Mouse (Mus musculus) telencephalon, adult 2 months (tissue): ENCODE measurements around the gene Lrig2.
A peak's percentile ranks its signal among the peaks of the same experiment; 100 is the strongest.

Experiments used
- DNase-seq: peaks from one replicate; pipeline ENCODE4 v3.0.0-alpha.2; 2011; ENCODE audit warnings: low read depth, low spot score

Gene Lrig2

DNA sequence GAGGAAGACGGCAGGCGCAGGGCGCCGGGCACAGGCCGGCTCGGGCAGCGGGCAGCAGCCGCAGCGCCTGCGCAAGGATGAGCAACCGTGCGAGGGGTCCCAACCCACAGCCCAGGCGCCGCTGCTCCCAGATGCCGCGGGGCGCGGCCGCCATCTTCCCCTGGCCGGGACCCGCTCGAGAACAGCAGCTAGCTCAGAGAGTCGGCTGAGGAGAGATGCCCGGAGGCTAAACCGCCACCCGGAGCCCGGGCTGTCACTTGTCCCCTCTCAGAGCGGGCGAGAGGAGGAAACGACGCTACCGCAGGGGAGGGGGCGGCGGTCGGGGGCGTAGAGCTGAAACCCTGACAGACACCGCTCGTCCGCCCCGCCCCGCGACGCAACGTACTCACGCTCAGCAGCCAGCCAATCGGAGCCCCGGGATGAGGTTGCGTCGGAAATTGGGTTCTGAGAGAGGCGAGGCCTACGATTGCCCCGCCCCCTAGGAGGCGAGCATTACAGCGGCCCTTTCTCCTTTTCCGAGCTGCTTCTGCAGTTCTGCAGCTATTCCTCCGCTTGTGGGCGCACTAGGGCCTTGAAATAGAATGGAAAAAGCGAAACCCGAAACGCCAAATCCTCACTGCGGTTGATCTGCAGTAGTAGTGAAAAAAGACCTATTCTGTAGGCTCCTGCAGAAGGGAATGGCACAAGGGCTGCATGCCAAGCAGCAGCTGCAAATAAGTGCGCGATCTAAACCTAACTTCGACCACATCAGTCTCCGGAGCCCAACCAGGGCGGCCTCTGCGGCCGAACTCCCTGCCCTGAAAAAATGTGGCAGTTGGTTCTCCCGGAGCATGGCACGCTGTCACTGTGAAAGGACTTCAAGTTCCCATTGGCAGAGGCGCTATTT is at the start of gene Lrig2:
Lrig2 (minus strand) TSS at position 381 of the 886 bp plus-strand sequence.
- DNase-seq = peak; percentile 98

DNA sequence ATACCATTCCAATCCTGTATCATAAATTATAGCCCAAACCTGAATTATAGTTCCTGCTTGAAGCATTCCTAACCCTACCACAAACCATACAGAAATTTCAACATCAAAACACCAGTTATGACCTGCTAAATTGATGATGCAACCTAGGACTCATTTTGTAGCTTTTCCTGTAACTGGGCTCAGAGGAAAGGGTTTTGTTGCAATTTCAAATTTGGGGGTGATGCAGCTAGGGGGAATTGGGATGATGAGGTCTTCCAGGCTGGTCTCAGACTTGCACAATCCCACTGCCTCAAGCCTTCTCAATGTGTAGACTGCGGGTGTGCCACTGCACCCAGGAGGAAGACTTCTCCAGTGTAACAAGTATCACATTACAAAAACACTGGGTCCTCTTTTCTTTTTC is 44.9 kb upstream of the Lrig2 start:
- DNase-seq = no peak

DNA sequence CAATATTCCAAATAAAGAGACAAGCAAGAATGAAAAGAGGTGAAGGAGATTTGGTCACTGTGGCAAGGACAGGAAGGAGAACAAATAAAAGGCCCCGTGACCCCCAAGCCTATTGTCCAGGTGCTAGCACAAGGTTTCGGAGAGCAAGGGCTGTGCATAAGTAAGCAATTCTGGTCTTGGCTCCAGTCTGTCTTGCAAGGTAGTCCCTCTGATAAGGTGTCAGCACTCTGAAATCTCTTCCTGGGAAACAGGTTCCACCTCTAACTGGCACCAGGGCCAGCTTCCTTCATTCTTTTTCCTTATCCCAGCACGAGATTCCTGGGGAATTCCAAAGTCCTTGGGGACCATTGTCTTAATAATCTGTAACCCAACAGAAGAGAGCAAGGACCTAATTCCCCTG is 38.9 kb upstream of the Lrig2 start:
- DNase-seq = no peak

DNA sequence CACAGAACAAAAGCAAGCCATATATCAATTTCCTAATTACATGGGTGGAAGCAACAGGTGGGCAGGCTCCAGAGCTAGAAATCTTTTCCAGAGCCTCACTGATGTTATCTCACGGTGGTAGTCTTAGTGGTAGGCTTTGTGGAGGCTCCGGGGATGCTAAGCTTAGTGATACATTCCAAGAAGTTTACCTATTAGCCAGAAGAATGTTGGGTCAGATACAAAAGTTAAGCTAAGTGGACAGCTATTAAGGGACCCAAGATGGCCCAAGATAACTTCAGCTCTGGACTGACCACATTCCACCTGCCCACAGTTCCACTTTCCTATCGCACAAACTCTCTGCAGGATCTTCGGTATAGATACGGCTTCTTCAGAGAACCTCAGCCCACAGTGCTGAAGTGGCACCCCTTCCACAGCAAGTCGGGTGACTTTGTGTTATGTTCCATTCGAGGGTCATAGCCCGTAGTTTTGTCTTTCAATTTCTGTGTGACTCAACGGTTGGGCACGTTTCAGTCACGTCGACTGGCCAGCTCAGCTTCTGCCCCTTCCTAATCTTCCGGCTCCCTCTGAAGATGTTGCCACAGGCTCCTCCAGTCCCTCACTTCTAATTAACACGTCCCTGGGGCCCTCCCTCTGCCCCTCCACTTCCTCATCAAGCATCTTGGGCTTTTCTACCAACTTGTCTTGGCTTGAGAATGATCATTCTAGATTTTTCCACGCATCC is 36.8 kb upstream of the Lrig2 start:
- no peak for DNase-seq

DNA sequence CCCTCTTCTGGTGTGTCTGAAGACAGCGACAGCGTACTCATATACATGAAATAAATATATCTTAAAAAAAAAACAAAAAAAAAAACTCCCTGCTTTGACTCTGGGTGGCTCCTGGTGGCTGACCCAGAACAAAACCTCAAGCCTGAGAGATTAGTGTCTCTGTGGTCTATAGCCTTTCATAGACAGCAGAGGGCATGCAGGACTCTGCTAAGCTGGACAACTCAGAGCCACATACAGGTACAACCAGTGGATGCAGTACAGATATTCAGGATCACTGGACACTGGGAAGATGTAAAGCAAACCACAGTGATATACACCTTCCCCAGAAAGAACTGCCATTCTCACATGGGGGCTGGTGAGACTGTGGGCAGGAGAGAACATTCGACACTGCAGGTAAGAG is 32.1 kb upstream of the Lrig2 start:
- DNase-seq = no peak

DNA sequence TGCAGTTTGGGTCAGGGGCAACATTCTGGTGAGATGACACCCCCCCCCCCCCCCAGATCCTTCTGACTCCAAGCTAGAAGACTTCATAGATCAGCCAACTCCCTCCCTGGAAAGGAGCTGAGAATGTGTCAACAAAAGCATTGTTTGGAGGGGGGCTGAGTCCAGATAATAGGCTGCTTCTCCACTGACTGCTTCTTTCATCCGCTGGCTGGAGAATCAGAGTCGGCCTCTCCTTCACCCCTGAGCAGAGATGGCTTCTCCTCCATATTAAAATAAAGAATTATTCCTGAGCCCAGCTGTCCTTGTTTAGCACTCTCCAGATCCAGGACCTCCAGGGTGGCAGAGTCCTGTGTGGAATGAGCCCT is 30.3 kb upstream of the Lrig2 start:
- DNase-seq = no peak

DNA sequence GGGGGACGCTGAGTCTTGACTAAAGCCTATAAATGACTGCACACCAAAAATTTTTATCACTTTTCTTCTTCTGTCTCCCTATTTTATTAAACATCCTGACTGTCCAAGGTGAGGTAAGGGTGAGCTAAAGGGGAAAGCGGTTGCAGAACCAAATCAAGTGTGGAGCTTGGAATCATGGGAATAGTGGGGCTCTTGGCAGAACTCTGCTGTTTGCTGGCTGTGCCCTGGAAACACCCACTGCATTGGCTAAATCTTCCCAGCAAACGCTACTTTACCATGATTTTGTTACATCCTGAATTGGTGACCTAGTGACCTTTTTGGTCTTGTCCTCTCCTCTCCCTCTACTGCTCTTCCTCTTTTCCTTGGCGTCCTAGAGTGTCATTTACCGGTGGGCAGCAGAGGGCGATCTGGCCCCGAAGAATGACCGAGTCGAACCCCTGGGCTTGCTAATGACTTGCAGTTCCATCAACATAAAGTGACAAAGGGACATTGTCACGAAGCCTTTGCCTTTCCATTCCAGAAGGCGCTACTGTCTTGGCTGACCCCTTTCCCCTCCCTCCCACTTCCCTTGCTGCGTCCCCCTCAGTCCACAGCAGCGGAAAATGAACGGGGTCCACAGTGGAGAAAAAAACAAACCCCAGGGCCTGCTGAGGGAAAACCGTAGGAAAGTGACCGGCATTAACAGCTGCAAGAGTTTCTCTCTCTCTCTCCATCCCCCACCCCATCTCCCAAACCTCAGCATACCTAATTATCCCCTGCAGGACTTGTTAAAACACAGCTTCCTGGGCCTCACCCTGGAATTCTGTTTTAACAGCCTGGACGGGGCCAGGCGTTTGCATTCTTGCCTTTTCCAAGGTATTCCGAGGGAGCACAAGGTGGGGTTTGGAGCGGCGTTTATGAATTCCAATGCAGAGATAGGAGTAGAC is 29.7 kb upstream of the Lrig2 start:
- peak; percentile 34 for DNase-seq

DNA sequence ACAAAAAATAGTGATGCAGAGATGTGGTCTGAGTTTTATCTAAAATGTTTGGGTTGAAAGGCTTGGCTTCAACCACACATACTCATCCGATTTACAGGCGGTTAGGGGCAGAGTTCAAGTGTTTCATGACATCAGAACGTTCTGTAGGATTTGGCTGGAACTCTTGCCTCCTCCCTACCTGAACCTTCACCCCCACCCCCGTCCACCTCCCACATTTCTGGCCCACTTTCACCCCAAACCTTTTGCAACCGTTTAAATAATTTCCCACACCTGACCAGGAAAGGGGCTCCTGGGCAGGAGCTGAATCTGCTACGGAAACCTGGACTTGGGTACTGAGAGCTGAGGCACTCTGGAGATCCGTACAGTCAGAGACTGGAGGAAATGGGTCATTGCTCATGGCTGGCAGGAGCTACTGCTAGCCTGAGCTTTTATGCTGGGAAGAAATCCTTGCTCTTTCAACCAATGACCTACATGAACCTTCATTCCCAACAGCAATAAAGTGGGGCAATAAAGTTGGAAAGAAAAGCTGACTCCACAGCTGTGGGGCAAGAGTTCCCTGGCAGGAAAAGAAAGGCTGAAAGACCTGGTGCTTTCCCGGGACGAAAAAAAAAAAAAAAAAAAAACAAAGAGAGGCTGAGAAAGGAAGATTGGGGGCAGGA is 28.9 kb upstream of the Lrig2 start:
- DNase-seq = no peak

DNA sequence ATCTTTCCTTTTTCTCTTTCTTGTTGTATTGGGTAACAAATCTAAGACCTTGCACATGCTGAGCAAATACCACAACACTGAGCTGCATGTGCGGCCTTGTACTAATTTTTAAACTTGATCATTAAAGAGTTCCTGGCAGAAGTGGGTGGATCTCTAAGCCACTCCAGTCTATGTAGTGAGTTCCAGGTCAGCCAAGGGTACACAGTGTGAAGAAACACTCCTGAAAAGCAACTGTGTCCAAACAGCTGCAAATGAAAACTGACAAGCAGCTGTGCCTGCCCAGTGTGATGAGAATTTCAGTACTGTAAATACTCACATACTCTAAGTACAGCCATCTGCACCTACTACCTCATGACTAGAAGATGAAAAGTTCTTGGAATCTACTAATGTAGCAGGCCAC is 21.5 kb upstream of the Lrig2 start:
- no peak for DNase-seq

DNA sequence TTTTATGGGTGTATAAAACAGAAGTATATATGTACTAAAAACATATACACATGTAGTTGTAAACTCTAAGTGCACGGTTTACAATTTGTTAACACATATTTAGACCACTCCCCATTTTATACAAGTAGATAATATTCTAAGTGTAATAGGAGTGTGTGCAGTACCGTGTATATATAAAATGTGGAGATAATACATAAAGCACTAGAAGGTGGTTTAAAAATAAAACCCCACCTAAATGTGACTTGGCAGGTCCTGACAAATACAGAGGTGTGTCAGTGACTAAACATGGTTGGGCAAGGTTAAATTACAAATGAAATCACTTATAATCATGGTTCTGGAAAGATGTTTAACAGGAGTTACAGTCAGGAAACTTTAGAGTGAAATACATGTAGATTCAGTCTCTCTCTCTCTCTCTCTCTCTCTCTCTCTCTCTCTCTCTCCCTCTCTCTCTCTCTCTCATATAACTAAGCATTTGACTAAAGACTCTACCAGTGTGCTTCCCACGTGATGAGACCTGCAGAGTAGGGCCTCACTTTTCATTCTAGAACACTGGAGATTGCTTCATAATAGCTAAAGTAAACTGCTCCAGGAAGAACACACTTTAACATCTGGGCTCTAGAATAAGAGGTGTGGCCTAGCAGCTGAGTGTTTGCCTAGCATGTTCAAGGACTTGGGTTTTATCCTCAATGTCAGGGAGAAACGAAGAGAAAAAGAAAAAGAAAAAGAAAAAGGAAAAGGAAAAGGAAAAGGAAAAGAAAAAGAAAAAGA is 14.6 kb upstream of the Lrig2 start:
- DNase-seq = no peak

DNA sequence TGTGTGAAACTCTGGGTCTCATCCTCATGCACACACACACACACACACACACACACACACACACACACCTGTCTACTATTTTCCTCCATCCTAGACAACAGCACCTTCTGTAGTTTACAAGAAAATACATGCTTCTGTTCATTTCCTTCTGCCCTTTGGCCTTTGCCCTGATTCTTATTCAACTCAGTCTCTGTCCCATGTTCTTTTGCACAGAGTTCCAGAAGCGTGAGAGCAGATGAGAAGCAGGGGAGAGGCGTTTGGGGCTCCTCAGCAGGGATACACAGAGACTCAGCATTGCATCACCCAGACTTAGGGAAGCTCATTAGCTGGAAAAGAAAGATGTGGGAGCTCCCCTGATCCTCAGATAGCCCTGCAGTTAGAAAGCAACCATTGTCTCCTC is 13.8 kb upstream of the Lrig2 start:
- DNase-seq = no peak

DNA sequence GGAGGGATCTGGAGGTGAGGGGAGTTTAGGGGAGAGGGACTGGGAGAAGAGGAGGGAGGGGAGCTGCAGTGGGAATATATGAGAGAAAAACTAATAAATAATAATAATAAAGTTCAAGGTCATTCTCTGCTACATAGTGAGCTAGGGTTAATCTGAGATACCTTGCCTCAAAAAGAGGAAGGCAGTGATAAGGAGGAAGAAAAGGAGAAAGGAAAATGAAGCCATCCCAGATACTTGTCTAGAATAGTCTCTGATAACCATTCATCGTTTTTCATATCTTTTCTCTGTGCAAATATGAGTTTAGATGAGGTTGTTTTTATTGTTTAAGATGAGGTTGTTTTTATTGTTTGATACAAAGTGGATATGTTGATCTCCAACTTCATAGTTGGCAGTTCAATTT is 13.3 kb upstream of the Lrig2 start:
- no peak for DNase-seq

DNA sequence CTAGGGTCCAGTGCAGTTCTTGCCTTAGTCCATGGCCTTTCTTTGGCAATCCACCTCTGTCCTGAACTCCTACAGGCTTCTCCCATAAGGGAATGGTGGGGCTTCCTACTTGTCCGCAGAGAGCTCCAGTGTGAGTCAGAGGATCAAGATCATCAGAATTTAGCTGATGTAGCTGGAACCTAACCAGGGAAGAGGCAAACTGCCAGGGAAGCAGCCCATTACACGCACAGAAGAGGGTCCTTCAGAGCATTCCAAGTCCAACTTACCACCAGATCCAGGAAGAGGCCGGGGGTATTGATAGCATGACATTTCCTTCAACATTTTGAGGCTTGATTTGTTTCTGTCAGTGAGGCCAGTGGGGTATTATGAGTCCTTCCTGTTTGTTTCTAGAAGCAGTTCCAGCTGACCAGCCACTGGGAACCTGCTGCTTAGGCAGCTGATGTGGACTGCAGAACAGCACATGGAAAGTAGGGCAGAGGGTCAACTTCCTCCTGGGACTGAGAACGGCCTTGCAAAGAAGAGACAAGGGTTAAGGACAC is 11.7 kb upstream of the Lrig2 start:
- no peak for DNase-seq

DNA sequence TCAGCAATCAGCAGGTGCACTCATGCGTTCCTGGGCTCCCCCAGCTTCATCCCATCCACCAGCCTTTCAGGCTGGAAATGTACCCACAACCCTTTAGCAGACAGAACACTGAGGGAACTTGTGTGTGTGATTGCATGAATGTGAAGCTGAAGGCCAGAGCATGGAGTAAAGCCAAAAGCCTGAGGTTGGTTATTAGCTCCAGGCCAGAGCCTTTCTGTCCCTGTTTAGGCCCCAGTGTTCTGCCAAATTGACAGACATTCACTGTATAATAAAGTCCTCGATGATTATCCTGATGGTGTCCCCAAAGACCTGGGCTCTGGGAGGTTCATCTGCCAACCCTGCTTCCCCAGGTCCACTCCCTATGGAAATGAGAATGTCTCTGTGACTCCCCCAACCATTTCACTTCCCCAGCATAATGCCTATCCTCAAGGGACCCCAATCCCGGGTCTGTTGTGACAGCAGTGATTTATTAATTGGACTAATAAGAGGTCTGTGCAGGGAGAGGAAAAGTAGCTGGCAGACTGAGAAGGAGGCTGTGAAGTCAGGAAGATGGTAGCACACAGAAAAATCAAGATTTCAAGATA is 9.7 kb upstream of the Lrig2 start:
- no peak for DNase-seq

DNA sequence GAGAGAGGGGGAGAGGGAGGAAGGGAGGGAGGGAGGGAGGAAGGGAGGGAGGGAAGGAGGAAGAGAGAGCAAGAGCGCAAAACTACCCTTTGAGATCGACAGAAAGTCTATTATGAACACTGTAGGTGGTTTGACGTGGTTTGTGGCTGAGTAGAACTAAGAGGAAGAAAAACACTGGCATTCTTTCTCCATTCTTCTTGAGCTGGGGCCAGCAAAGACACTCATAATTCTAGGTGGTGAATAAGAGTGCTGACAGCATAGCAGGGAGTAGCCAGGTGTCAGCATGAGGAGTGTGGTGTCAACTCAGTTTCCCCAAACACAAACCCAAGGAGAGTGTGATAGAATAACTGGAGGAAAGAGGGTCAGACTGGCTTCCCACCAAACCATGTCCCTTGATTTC is 8.8 kb upstream of the Lrig2 start:
- no peak for DNase-seq

DNA sequence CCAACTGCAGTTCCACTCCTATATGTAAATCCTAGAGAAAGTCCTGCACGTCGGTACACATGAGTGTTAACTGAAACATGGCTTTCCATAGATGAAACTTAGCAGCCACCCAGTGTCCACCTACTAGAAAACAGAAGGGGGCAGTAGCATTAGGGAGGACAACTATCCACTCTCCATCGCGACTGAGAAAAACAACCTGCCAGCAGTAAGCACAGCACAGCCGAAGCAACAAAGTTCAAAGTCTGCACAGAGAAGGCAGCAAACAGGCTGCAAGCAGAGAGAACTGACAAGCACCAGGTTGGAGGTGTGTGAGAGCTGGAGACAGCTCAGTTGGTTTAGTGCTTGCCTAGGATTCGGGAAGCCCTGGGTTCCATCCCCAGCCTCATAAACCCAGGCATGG is 7.2 kb upstream of the Lrig2 start:
- no peak for DNase-seq

DNA sequence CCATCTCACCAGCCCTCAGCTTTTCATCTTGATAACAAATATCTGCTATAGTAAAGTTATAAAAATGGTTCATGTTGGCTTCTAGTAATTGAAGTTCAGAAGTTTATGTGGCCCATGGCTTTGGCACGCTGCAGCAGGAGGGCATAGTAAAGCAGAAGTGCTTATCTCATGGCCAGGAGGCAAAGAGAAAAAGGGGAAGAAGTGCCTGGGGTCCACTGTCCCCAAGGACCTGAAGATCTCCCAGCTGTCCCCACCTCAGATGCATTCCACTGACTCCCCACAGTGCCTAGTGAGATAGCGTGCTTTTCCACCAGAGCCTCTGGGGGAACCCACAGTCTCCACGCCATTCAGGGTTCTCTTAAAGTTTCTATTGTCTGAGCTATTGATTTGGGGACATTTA is 6.7 kb upstream of the Lrig2 start:
- DNase-seq = no peak

DNA sequence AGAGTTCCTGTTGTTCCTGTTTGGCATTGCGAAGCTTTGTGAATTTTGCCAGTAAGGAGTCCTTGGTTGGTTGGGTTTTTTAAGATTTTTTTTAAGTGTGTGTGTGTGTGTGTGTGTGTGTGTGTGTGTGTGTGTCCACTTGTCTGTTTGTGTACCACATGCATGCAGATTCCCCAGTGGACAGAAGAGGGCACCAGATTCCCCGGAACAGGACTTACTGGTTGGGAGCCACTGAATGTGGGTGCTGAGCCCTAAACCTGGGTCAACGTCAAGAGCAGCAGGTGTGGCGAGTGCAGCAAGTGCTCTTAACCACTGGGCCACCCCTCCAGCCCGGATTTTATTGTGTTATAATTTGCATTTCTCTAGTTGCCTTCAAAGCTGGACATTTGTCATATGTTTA is 5.4 kb upstream of the Lrig2 start:
- DNase-seq = no peak

DNA sequence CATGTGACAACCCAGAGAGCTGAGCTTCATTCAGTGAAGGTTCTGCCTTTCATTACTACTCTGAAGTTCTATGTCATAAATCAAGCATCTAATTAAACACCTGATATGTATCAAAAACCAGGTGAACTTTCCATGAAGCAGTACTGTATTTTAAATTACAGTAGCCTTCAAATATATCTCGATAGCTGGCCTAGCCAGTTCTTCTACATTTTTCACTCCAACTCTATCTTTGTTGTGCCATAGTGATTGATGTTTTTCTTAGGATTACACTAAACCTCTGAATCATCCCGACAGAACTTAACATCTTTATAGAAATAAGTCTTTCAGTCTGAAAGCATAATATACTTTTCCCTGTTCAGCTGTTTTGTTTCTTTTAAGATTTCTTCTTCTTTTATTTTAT is 2.8 kb upstream of the Lrig2 start:
- no peak for DNase-seq

DNA sequence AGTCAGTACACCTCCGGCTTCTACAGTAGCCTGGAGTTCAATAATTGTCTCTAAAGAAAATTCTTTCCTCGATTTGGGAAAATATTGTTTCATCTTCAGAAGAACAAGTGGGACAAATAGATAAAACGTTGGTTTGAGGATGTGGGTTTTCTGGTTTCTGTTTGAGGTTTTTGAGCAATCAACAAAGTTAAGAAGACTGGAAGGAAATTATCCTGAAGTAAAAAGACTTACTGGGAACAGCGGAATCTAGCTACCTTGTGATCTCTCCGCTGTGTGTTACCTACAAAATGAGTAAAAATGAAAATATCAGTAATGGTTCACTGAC is 668 bp upstream of the Lrig2 start:
- no peak for DNase-seq
